ENCODE assay signal across 12 mouse cellular contexts in the genomic region with DNA sequence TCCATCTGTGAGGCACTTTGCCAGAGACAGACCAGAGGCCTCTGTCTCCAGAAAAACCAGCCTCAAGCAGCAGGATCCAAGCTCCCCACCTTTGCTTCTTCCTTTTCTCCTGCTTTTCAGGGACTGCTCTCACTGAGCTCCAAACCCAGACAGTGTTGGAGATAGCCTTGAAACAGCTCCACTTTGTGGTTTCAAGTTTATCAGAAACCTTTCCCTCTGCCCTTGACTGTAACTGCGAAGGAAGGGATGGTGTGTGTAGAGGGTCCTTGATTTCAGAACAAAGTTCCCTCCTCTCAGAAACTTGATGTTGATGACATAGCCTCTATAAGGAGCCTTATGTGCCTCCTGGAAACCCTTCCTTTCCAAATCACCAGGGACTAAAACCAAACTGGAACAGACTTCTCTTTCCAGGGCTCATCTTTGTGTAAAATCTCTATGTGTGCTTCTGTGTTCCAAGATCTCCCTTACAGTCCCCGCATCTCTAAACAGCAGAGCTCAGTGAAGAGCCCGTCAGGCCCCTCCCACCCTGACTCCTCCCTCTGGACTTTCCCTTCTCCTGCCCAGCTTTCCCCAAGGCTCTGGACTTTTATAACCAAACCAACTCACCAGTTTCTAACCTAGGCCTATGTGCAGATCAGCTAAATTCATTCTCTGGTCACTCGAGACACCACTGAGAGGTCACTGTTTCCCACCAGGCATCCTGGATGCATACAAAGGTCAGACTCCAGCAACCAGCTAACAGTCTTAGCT.
A peak's percentile ranks its signal among the peaks of the same experiment; 100 is the strongest.
DNase-seq lines count a peak whose midpoint lies in the region; ATAC-seq and TF ChIP-seq lines count a peak whose summit lies in the region.
"Had no signal": no experiment of that assay in that cellular context is flagged by ENCODE, and none has a peak within 500 bp of the region (broad histone marks: within the 10 kb centered on the region; RNA-seq: fewer than 3 reads in every experiment).

No protein-coding gene starts in this region.

- no peak for TF ChIP-seq CTCF in left cerebral cortex, adult 2 months (IDR thresholded peaks at IDR 0.05)
- TF ChIP-seq CTCF in CH12.LX (conservative IDR thresholded peaks at IDR 0.05 in 1 of 2, IDR thresholded peaks at IDR 0.05 in 1 of 2; ENCODE audit: low read depth in 2 of 2, low read length in 2 of 2) = no peak

- H3K36me3 ChIP-seq in CH12.LX (replicated peaks in 1 of 2; ENCODE audit: control insufficient read depth in 1 of 2, insufficient read depth in 1 of 2, low read length in 1 of 2) = no peaks in the 10 kb centered on the region
- 0 out of 2 replicates have a peak, but pooled peaks cover 9% of the 10 kb centered on the region for H3K36me3 ChIP-seq in neural tube, embryonic 15.5 days

- TF ChIP-seq POLR2A in CH12.LX (IDR thresholded peaks at IDR 0.05; ENCODE audit: low read depth, low read length) = no peak

- TF ChIP-seq EP300 in CH12.LX (IDR thresholded peaks at IDR 0.05; ENCODE audit: low read length) = no peak

- H3K27me3 ChIP-seq in CH12.LX (replicated peaks) = peaks cover 47% of the 10 kb centered on the region
- H3K27me3 ChIP-seq in neural tube, embryonic 15.5 days (replicated peaks) = no peaks in the 10 kb centered on the region

- 67% methylated on average over 4 of the region's 4 CpGs for WGBS in neural tube, embryonic 15.5 days

- in situ Hi-C loops in CH12.LX (cut with MboI; ENCODE audit: low pct_ligation_motif_present, low pct_unique_long_range_greater_than_20kb, low sequenced_read_pairs) = no loop called here

- H3K4me3 ChIP-seq in left cerebral cortex, adult 2 months = no peak overlapping the region
- no peak overlapping the region for H3K4me3 ChIP-seq in CH12.LX (replicated peaks in 1 of 3; ENCODE audit: low read depth in 2 of 3, low read length in 2 of 3, poor library complexity in 1 of 3)
- no peak overlapping the region for H3K4me3 ChIP-seq in neural tube, embryonic 15.5 days (replicated peaks)
- H3K4me3 ChIP-seq: embryonic facial prominence, embryonic 10.5 days had no signal

- TF ChIP-seq RAD21 in CH12.LX (IDR thresholded peaks at IDR 0.05; ENCODE audit: low read depth, low read length) = no peak

- H3K9me3 ChIP-seq in CH12.LX (replicated peaks; ENCODE audit: low read length) = no peaks in the 10 kb centered on the region
- H3K9me3 ChIP-seq in neural tube, embryonic 15.5 days (replicated peaks) = no peaks in the 10 kb centered on the region
- H3K9me3 ChIP-seq: embryonic facial prominence, embryonic 10.5 days had no signal

- no peak for ATAC-seq in neural tube, embryonic 15.5 days (ENCODE audit: low FRiP score)

- intact Hi-C loops in left cerebral cortex, adult 2 months (cut with DNase I) = no loop called here

- no peak for DNase-seq in left cerebral cortex, adult 2 months (ENCODE audit: extremely low spot score in 1 of 2, low spot score in 2 of 2)
- DNase-seq in left cerebral cortex, adult 8-10 months (ENCODE audit: low spot score in 2 of 2) = no peak
- DNase-seq in CH12.LX (ENCODE audit: extremely low read depth) = peak; percentile 20
- peak; percentile 40 for DNase-seq in adipocyte (ENCODE audit: low spot score)
- peak; percentile 40 for DNase-seq in kidney, postnatal 14 days
- DNase-seq in MN1 (ENCODE audit: low spot score) = no peak
- DNase-seq: cerebellum, adult 9-10 months; heart, adult 18-20 months; heart, postnatal 10 days; liver had no signal

- no peak overlapping the region for H3K4me2 ChIP-seq in CH12.LX (ENCODE audit: insufficient read depth, low read depth, poor library complexity, severe bottlenecking)
- H3K4me2 ChIP-seq in neural tube, embryonic 15.5 days = no peak overlapping the region

- H3K27ac ChIP-seq in left cerebral cortex, adult 2 months = peak overlapping the region; percentile 28; the same call in 1 of the 2 replicates
- H3K27ac ChIP-seq in CH12.LX (ENCODE audit: insufficient read depth, low read depth) = no peak overlapping the region
- no peak overlapping the region for H3K27ac ChIP-seq in neural tube, embryonic 15.5 days (replicated peaks)
- H3K27ac ChIP-seq: embryonic facial prominence, embryonic 10.5 days had no signal

- dilution Hi-C loops in CH12.LX (cut with MboI; ENCODE audit: extremely low pct_ligation_motif_present, extremely low pct_unique_long_range_greater_than_20kb, low sequenced_read_pairs) = no loop called here

- H3K9ac ChIP-seq in CH12.LX (ENCODE audit: insufficient read depth, low read depth) = no peak overlapping the region
- no peak overlapping the region for H3K9ac ChIP-seq in neural tube, embryonic 15.5 days (replicated peaks)

- H3K79me2 ChIP-seq in CH12.LX (replicated peaks; ENCODE audit: control insufficient read depth, extremely low read depth, insufficient read depth, poor library complexity, severe bottlenecking) = no peaks in the 10 kb centered on the region

- H3K4me1 ChIP-seq in CH12.LX (ENCODE audit: control insufficient read depth in 1 of 2, insufficient read depth in 2 of 2) = peaks cover 5 to 18% of the 10 kb centered on the region in 2 experiments; a peak in 3 of 4 replicates
- peaks cover 2% of the 10 kb centered on the region for H3K4me1 ChIP-seq in neural tube, embryonic 15.5 days

TF ChIP-seq in CH12.LX, 34 proteins besides CTCF, POLR2A, EP300 and RAD21:
- TF ChIP-seq USF1 (IDR thresholded peaks at IDR 0.05; ENCODE audit: low read depth, low read length) (no peak), E2F4 (IDR thresholded peaks at IDR 0.05; ENCODE audit: insufficient replicate concordance, low read depth, low read length) (no peak)

Comparison
In these comparisons a context has a peak if more than half of its experiments do, and no peak if none do; other contexts are left out.
1. DNase-seq: peak in CH12.LX (single experiment), adipocyte (single experiment) and kidney, postnatal 14 days (single experiment); none in left cerebral cortex, adult 2 months (0 of 2), left cerebral cortex, adult 8-10 months (0 of 2) and MN1 (single experiment).